Mouse (Mus musculus): ENCODE results near the gene Dupd1.

DNA sequence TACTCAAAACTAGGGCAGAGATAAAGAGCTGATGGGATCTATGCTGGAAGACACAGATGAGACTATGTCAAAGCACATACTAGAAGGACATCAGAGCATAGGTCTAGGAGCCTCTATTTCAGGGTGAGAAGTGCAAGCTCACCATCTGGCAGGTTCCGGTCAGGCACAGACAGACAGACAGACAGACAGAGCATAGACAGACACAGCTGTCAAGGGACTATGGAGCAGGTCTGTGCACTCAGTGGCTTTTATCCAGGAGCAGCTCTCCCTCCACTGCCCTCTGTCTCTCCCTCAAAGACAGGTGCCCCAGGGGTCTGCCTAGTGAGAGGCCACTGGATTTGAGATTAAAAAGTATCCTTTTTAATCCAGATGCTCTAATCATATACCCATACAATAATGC lies 29.8 kb upstream of the Dupd1 start:
- no peak for TF ChIP-seq CTCF (IDR thresholded peaks at IDR 0.05)
- TF ChIP-seq EP300 (IDR thresholded peaks at IDR 0.05): no peak

Data from lung, postnatal 0 days (tissue).